Mouse (Mus musculus) liver, postnatal 0 days (tissue): Measurements from ENCODE around the gene Hemgn. TPM values are rescaled to one million over a fixed set of nuclear protein-coding genes. Genes with fewer than 3 reads are reported as not detected.
A peak's percentile ranks its signal among the peaks of the same experiment; 100 is the strongest.

ENCODE experiments used
- ATAC-seq: fragments of 200-750 bp; cut with Nextera tagmentation; 2 replicates; pipeline ENCODE4 v1.8.0; 2017; ENCODE audit warnings: mild to moderate bottlenecking, moderate library complexity
- DNase-seq: peaks from one replicate; pipeline ENCODE4 v3.0.0-alpha.2; 2016
- H3K27ac ChIP-seq: fragments of 300-500 bp; sonication (generic); 2 replicates; pipeline ENCODE4 v1.5.1; 2014; ENCODE audit warnings: antibody characterized with exemption, moderate library complexity, mild to moderate bottlenecking, low read depth
- H3K27me3 ChIP-seq: fragments of 300-500 bp; sonication (generic); 2 replicates; pipeline ENCODE4 v1.6.1; 2014; ENCODE audit warnings: low read length, control low read depth, mixed read lengths; ENCODE audit not compliant: insufficient read depth
- H3K36me3 ChIP-seq: fragments of 300-500 bp; sonication (generic); replicated peaks from 2 replicates; pipeline ENCODE4 v1.6.1; 2014; ENCODE audit warnings: mild to moderate bottlenecking, control low read depth, low read length, moderate library complexity, mixed read lengths; ENCODE audit not compliant: insufficient read depth
- H3K4me1 ChIP-seq: fragments of 300-500 bp; sonication (generic); 2 replicates; pipeline ENCODE4 v1.6.1; 2014; ENCODE audit warnings: antibody characterized with exemption, mild to moderate bottlenecking, control low read depth; ENCODE audit not compliant: insufficient read depth
- H3K4me2 ChIP-seq: fragments of 300-500 bp; sonication (generic); 2 replicates; pipeline ENCODE4 v1.6.1; 2014; ENCODE audit warnings: low read depth, mild to moderate bottlenecking, low read length, moderate library complexity, mixed read lengths
- H3K4me3 ChIP-seq: fragments of 300-500 bp; sonication (generic); 2 replicates; pipeline ENCODE4 v1.5.1; 2014; ENCODE audit warnings: low read depth, low read length
- H3K9ac ChIP-seq: fragments of 300-500 bp; sonication (generic); replicated peaks from 2 replicates; pipeline ENCODE4 v1.6.1; 2014; ENCODE audit warnings: mild to moderate bottlenecking, moderate library complexity
- H3K9me3 ChIP-seq: fragments of 300-500 bp; sonication (generic); 2 replicates; pipeline ENCODE4 v1.6.1; 2016; ENCODE audit warnings: mild to moderate bottlenecking, control low read depth, low read length, mixed read lengths
- CTCF ChIP-seq: sonication (generic); IDR thresholded peaks from 2 replicates; pipeline ENCODE4 v1.5.1; 2016; ENCODE audit warnings: antibody characterized with exemption, low read depth
- EP300 ChIP-seq: IDR thresholded peaks from 2 replicates; pipeline ENCODE4 v1.6.1; 2016; ENCODE audit warnings: antibody characterized with exemption, low read depth, mild to moderate bottlenecking
- WGBS: fragments of 180-500 bp; shearing (Covaris S2); extraction: QIAGEN DNeasy Blood & Tissue Kit; methylation state at CpG from one replicate; pipeline ENCODE4 v1.1.7; 2014; ENCODE audit not compliant: insufficient replicate concordance; 5-methylcytosine and 5-hydroxymethylcytosine counted together
- polyA plus RNA-seq: library from polyadenylated mRNA; unstranded; fragments of >200 nt; fragmentation: Nextera tagmentation; extraction: Ambion mirVana; gene quantifications from 2 replicates; pipeline ENCODE4 v1.2.1, GENCODE M21; 2015

Gene Hemgn
- polyA plus RNA-seq = 117 and 135 TPM in 2 replicates

DNA sequence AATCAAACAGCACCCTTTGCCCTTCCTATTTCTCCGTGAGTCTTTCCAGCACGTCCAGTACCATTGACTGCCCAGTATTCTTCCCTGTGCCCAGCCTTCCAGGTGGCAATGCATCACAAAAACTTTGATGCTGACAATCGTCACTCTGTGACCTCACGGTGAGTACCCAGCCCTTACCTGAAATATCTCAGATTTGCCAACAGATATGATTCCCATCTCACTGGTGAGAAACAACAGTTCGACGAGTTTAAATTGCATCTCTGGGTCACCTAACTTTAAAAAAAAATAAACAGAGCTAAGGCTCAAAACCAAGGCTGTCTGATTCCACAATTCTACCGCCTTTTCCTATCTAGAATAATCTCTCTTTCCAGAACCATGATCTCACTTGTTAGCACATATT lies at the start of gene Hemgn:
Gene Hemgn, minus strand, starts transcription at position 101 of the 400 bp plus-strand sequence.
- H3K4me3 ChIP-seq = no peak within 1 kb of the TSS
- no peaks in the 10 kb centered on the region for H3K9me3 ChIP-seq
- H3K27ac ChIP-seq = peak within 1 kb of the TSS; percentile 95; the same call in 1 of the 2 replicates
- H3K9ac ChIP-seq = no peak within 1 kb of the TSS
- H3K27me3 ChIP-seq = no peaks in the 10 kb centered on the region
- peaks cover 36% of the 10 kb centered on the region for H3K4me1 ChIP-seq
- TF ChIP-seq EP300 (no peak), CTCF (no peak)
- no peak within 1 kb of the TSS for H3K4me2 ChIP-seq
- no peaks in the 10 kb centered on the region for H3K36me3 ChIP-seq
- no peak for ATAC-seq
- WGBS = 75% methylated on average over 7 of the region's 7 CpGs
- DNase-seq = no peak

DNA sequence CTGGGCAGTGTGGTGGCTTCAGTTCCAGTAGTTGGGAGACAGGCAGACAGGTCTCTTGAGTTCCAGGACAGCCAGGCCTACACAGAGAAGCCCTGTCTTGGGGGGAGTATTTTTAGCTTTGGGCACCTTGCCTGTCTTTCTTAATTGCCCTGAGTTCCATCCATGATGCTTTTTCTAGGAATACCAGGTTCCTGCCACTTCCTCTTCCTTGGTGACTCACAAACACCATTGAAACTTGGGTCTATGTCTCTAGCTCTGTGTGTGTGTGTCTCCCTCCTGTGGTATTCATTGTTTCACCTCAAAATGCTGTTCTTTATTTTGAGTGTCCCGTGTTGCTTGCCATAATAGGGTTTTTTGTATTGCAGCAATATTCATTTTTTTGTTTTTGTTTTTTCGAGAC lies 45.1 kb upstream of the Hemgn start:
- peaks cover 66% of the 10 kb centered on the region for H3K36me3 ChIP-seq
- H3K27me3 ChIP-seq = no peaks in the 10 kb centered on the region
- no peaks in the 10 kb centered on the region for H3K9me3 ChIP-seq
- H3K4me3 ChIP-seq = no peak overlapping the region
- DNase-seq (no peak), ATAC-seq (no peak)
- H3K9ac ChIP-seq = no peak overlapping the region
- no peak overlapping the region for H3K27ac ChIP-seq
- no peak overlapping the region for H3K4me2 ChIP-seq
- H3K4me1 ChIP-seq = peaks cover 42% of the 10 kb centered on the region
- no peak for TF ChIP-seq EP300
- TF ChIP-seq CTCF = peak; percentile 43
- 89% methylated on average over 2 of the region's 2 CpGs for WGBS

GRCm38 (mm10) chr4:46457186-46457585 lies 43.9 kb upstream of the Hemgn start:
- WGBS = 82% methylated on average over 3 of the region's 3 CpGs
- H3K36me3 ChIP-seq = peaks cover 53% of the 10 kb centered on the region
- H3K4me2 ChIP-seq = peak overlapping the region; percentile 75
- no peak overlapping the region for H3K4me3 ChIP-seq
- 0 out of 2 replicates have a peak overlapping the region, but pooled peaks have one; percentile 9 for H3K27ac ChIP-seq
- H3K9me3 ChIP-seq = no peaks in the 10 kb centered on the region
- peaks cover 53% of the 10 kb centered on the region for H3K4me1 ChIP-seq
- no peak for DNase-seq
- no peaks in the 10 kb centered on the region for H3K27me3 ChIP-seq
- no peak overlapping the region for H3K9ac ChIP-seq
- no peak for TF ChIP-seq EP300
- TF ChIP-seq CTCF = no peak
- no peak for ATAC-seq

- no peak overlapping the region for H3K4me3 ChIP-seq
- no peak for ATAC-seq
- H3K27ac ChIP-seq = 0 out of 2 replicates have a peak overlapping the region, but pooled peaks have one; percentile 9
- no peaks in the 10 kb centered on the region for H3K27me3 ChIP-seq
- no peak for DNase-seq
- H3K36me3 ChIP-seq = peaks cover 49% of the 10 kb centered on the region
- H3K9me3 ChIP-seq = no peaks in the 10 kb centered on the region
- H3K4me1 ChIP-seq = peaks cover 53% of the 10 kb centered on the region
- 63% methylated on average over 4 of the region's 4 CpGs for WGBS
- H3K4me2 ChIP-seq = peak overlapping the region; percentile 75
- TF ChIP-seq CTCF (no peak), EP300 (no peak)
- H3K9ac ChIP-seq = 0 out of 2 replicates have a peak overlapping the region, but pooled peaks have one; percentile 27
Observed at GRCm38 (mm10) chr4:46456762-46457161, 43.5 kb upstream of the Hemgn start.

DNA sequence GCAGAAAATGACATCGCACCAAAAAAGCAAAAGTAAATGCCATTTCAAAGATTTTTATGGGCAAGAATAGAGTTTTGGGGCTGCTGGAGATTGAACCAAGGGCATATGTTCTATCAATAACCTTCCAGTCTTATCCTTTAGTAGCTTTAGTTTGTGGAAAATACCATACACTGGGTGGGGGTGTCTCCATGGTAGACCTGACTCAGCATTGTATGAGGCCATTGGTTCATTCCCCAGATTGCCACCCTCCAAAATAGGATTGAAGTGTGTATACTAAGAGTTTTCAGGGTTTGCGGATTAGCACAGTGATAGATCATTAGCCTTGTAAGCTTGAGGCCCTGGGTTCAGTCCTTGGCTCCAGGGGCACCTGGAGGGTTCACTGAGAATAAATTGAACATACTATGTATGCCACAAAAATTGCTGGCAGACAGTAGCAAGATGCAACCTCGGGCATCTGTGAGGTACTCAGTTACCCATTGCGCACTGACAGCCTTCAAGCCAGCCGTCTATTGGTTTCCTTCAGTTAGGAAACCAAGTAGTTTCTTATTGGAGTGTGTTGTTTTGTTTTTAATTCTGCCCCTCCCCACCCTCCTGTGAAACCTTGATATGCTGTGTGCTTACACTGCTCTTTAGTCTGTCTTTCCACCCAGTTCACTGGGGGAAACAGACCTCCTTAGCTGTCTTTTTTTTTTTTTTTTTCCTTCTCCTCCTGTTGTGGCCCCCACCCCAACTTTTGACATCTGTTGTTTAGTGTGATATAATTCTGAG lies 41.0 kb upstream of the Hemgn start:
- H3K36me3 ChIP-seq = peaks cover 24% of the 10 kb centered on the region
- H3K4me2 ChIP-seq = peak overlapping the region; percentile 75
- H3K27ac ChIP-seq = peak overlapping the region; percentile 94
- no peak for ATAC-seq
- no peaks in the 10 kb centered on the region for H3K27me3 ChIP-seq
- H3K4me3 ChIP-seq = peak overlapping the region; percentile 70
- H3K9me3 ChIP-seq = no peaks in the 10 kb centered on the region
- DNase-seq = no peak
- 46% methylated on average over 5 of the region's 5 CpGs for WGBS
- TF ChIP-seq CTCF (no peak), EP300 (peak; percentile 36; the same call in 1 of the 2 replicates)
- H3K9ac ChIP-seq = peak overlapping the region; percentile 88
- peaks cover 61% of the 10 kb centered on the region for H3K4me1 ChIP-seq

- no peak for DNase-seq
- peak overlapping the region; percentile 70 for H3K4me3 ChIP-seq
- peaks cover 18% of the 10 kb centered on the region for H3K36me3 ChIP-seq
- TF ChIP-seq EP300 (no peak), CTCF (no peak)
- no peak for ATAC-seq
- H3K9ac ChIP-seq = peak overlapping the region; percentile 88
- no peaks in the 10 kb centered on the region for H3K9me3 ChIP-seq
- peak overlapping the region; percentile 94 for H3K27ac ChIP-seq
- H3K4me2 ChIP-seq = peak overlapping the region; percentile 75
- H3K4me1 ChIP-seq = peaks cover 70% of the 10 kb centered on the region
- no peaks in the 10 kb centered on the region for H3K27me3 ChIP-seq
- 21% methylated on average over 13 of the region's 13 CpGs for WGBS
Observed at GRCm38 (mm10) chr4:46452855-46453719, 39.8 kb upstream of the Hemgn start.
